Mouse (Mus musculus): Measurements from ENCODE around the gene Nrros.

DNA sequence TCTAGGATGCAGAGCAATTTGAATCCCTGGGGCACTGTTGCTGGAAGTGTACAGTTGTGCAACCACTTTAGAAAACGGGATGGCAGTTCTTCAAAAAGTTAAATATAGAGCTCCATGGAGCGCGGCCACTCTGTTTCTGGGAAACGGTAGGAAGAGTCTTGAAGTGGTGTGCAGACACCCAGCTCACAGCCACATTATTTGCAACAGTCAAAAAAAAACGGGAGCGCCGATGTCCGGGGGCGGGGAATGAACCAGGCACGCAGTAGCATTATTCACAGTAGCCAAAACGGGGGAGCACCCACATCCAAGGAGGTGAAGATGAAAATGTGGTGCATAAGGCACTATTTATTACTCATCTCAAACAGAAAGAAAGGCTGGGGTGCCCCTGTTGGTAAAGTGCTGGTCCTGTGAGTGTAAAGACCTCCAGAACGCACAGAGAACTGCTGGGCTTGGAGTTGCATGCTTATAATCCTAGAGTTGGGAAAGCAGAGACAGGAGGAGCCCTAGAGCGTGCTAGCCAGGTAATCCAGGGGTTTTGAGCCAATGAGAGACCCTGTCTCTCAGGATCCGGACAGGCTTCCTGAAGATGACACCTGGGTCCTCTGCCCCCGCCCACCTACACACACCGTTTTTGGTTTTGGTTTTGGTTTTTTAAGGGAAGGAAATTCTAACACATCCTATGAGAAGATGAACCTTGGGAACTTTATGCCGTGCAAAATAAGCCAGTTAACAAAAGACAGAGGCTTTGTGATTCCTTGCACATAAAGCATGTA lies 49.6 kb upstream of the Nrros start:
- TF ChIP-seq CTCF (IDR thresholded peaks at IDR 0.05; ENCODE audit: low read depth) (no peak), EP300 (optimal IDR thresholded peaks at IDR 0.05) (no peak)

Measured in stomach, postnatal 0 days (tissue).